Mouse (Mus musculus) right cerebral cortex, adult 18-20 months (tissue): ENCODE measurements around the gene Myh7.

Experiments
- DNase-seq: peaks from one replicate; pipeline ENCODE4 v3.0.0; 2022; ENCODE audit warnings: mixed read lengths

Gene Myh7

GRCm38 (mm10) chr14:54941024-54941978 lies 53.1 kb downstream of the Myh7 start:
- no peak for DNase-seq

- no peak for DNase-seq
Measured at GRCm38 (mm10) chr14:54940176-54940530, 54.3 kb downstream of the Myh7 start.

DNA sequence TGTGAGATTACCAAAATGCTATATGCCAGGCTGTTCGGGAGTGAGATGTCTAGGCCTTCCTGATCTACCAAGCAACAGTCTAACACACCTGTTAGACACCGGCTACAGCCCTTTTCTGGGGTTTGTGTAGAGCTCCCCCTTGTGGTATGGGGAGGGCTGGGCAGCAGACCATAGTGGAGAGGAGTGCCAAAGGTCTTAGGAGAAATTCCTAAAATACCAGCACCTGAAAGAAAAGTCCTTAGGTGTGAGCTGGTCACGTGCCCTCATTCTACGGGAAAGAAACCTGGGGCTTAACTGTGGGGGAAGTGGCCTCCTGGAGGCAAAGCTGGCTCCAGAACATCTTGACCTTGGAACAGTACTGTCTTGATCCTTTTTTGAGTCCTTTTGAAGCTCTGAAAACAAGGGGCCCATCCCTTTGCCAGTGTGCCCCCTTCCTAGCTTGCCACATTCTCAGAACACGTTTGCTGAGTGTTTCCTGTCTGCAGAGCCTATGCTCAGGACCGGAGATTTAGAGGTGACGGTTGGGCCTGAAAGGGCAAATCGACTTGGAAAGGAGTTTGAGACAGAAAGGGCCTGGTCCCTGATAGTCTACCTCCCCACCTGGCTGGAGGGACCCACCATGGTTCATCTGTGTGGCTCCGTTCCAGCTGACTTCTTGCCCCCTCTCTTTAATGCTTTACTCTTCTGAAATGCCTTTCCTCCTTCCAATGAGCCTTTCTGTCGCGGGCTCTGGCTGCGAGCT lies 54.8 kb downstream of the Myh7 start:
- DNase-seq: peak; percentile 39

DNA sequence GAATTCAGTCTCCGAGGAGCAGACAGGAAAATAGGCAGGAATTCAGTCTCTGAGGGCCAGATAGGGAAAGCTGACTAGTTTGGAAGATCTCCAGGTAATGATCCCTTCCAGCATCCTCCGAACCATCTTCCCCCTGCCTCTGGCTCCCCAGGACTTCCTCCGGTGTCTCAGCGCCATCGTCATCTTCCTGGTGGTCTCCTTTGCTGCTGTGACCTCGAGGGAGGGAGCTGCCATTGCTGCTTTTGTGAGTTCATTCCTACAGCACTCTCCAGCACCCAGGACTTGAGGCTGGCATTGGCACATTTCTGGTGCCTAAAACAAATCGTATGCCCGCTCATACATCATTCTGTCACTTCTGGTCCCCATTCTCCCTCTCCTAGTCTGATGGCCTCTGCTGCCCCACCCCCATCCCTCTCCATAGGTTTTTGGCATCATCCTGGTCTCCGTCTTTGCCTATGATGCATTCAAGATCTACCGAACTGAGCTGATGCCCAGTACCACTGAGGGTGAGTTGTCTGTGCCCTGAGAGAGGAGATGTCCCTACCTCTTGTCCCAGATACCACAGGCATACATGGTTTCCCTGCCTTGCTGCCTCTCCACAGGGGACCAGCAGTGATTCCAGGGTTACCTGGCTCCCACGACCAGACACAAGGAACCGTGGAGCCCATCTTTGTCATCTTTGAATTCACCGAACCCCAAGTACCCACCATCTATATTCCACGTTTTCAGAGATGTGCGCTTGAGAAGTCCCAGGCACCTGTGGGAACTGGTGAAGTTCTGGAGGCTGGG lies 55.8 kb downstream of the Myh7 start:
- no peak for DNase-seq

- DNase-seq: no peak
Measured at GRCm38 (mm10) chr14:54937361-54938182, 56.9 kb downstream of the Myh7 start.

DNA sequence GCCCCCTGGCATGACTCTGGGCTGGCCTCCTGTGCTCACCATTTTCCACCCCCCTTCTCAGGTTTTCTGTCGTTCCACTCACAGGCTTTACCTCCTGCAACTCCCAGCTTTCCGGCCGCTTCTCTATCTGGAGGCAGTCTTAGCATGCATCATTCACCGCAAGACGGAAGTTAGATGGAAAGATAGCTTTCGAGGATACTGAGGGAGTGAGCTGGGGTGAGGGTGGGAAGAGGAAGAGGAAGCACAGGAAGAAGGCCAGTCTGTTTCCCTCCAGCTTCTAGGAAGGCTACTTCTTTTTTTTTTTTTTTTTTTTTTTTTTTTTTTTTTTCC lies 57.6 kb downstream of the Myh7 start:
- DNase-seq: no peak

- DNase-seq: peak; percentile 80
Measured at GRCm38 (mm10) chr14:54935904-54936830, 58.3 kb downstream of the Myh7 start, which contains the start of gene Cmtm5. Gene Cmtm5 (plus strand): TSS chr14:54936261.

DNA sequence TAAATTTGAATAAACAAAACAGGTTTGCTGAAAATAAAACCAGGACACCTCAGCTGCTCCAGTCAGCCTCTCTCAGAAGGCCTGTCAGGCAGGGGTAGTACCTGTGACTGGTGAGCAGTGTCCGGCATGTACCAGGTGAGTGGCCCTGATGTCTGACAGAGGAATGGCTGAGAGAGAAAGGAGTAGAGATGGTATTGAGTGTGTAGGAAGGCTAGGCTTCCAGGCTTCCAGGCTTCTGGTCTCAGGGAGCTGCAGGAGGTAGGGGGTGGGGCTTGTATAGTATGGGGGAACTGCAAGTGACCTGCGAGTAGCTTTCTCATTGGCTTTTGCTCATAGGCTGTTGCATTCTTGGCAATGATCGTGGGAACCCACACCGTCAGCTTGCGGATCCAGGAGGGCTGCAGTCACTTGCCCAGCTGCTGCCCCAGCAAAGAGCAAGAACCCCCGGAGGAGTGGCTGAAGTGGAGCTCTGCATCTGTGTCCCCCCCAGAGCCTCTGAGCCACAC lies 61.7 kb downstream of the Myh7 start, which contains the start of gene Il25:
Gene Il25 (plus strand): TSS at position 51 of the 506 bp plus-strand sequence.
- no peak for DNase-seq

DNA sequence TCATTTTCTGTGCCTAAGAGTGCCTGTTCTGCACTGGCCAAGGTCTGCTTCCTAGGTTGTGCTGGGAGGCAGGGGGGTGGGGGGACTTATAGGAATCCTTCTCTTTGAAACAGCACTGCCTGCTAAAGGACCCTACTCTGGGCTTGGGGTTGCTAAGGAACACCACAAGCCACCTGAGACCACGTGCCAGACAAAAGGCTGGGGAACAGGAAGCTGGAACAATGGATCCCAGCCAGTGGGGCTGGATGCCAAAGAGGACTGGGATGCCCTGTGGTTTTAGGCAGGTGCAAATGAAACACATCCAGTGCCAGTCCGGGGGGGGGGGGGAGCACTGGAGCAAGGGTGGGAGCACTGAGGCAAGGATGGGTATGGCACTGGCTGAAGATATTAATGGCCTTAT lies 64.0 kb downstream of the Myh7 start:
- DNase-seq: no peak

DNA sequence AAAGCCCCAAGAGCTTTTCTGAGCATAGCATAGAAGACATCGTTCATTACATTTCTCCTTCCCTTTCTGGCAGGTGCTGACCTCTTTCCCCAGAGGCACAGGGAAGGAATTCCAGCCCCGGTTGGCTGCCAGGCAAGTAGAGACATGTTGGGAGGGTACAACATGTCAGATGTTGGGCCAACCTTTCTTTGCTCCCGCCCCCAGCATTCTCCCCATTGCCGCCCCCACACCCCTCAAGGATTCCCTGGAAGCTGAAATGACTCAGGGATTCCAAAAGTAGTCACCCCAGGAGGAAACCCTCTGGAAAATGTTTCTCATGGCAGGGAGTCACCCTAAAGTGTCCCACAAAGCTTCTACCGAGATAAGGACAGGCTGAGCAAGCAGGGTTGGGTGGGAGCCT lies 64.6 kb downstream of the Myh7 start:
- no peak for DNase-seq

- DNase-seq: no peak
Measured at GRCm38 (mm10) chr14:54927296-54927695, 67.1 kb downstream of the Myh7 start.

DNA sequence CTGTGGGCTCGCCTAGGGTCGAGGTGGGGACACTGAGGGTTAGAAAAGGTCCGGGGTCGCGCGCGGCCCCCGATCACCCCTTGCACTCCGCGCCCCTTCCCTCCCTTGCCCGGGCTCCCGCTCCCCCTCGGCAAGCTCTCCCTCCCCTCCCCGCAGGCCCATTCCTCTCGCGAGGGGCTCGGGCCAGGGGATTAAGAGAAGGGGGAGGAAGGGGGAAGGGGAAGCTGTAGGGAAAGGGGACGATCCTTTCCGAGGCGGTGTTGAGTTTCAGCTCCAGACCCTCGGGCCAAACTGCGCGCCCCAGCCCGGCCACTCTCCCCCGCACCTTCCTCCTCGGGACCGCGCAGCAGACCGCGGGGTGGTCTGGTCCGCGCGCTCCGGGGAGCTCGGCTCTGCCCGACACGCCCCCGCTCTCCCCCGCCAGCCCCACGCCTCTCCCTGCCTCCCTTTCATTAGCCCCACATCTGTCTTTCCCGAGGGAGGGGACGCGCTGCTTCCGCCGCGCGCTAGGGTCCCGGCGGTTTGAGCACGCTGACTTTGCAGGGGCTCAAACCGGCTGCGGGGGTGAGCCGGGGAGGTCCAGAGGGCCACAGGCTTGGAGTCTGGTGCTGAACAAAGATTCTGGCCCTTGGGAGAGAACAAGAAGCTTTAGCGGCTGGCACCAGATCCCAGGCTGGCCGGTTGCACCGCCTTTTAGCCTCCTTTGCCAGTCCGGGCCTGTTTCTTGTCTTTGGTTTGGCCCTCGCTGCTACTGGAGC lies 67.8 kb downstream of the Myh7 start:
- DNase-seq: peak; percentile 30

- DNase-seq: peak; percentile 46
Measured at GRCm38 (mm10) chr14:54925349-54926342, 68.8 kb downstream of the Myh7 start, which contains the start of gene Efs. Gene Efs (minus strand): TSS chr14:54926126.

DNA sequence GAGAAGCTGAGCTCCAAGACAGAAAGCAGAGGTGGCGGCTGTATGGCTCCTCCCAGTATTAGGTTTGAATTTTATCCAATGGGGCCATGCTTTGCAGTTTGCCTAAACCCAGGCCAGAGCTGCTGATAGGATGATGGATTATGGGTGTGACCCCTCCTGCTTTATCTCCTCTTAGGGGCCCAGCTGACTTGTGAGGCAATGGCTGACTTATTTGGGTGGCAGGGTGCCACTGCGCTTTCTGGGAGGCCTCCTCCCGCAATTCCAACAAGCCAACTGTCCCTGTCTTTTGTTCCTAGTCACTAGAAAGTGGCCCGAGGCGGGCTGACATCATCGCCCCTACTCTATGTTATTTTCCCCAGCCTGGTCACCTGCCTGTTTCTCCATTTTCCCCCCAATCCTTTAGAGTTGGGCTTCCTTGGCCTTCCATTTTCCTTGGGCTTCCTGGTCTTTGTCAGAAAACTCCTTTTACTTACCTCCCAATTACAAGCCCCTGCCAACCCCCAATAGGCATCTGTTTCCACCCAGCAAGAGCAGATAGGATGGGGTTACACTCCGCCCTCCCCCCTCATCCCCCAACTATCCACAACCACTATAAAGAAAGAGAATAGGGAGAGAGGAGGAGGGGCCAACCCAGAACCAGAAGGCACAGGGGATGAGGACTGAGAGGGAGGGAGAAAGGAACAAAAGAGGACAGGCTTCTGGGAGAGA lies 69.6 kb downstream of the Myh7 start:
- no peak for DNase-seq
